Mouse (Mus musculus) neural tube, embryonic 13.5 days (tissue): ENCODE measurements around the gene Eif5a2. TPM values are rescaled to one million over a fixed set of nuclear protein-coding genes. Genes with fewer than 3 reads are reported as not detected.

Experiments used
- ATAC-seq: fragments of 200-750 bp; cut with Nextera tagmentation; 2 replicates; pipeline ENCODE4 v1.8.0; 2017; ENCODE audit warnings: low read depth, mild to moderate bottlenecking, moderate TSS enrichment, moderate library complexity
- H3K27ac ChIP-seq: fragments of 300-500 bp; sonication (generic); replicated peaks from 2 replicates; pipeline ENCODE4 v1.5.1; 2015; ENCODE audit warnings: moderate library complexity, mild to moderate bottlenecking, inconsistent platforms
- H3K27me3 ChIP-seq: fragments of 300-500 bp; sonication (generic); 2 replicates; pipeline ENCODE4 v1.6.1; 2015; ENCODE audit warnings: mild to moderate bottlenecking, inconsistent platforms
- H3K36me3 ChIP-seq: fragments of 300-500 bp; sonication (generic); 2 replicates; pipeline ENCODE4 v1.6.1; 2015; ENCODE audit warnings: mild to moderate bottlenecking, inconsistent platforms
- H3K4me1 ChIP-seq: fragments of 300-500 bp; sonication (generic); replicated peaks from 2 replicates; pipeline ENCODE4 v1.6.1; 2015; ENCODE audit warnings: inconsistent platforms
- H3K4me2 ChIP-seq: fragments of 300-500 bp; sonication (generic); 2 replicates; pipeline ENCODE4 v1.6.1; 2015; ENCODE audit warnings: inconsistent platforms, mild to moderate bottlenecking, moderate library complexity
- H3K4me3 ChIP-seq: fragments of 300-500 bp; sonication (generic); 2 replicates; pipeline ENCODE4 v1.5.1; 2015; ENCODE audit warnings: mild to moderate bottlenecking, inconsistent platforms
- H3K9ac ChIP-seq: fragments of 300-500 bp; sonication (generic); 2 replicates; pipeline ENCODE4 v1.6.1; 2015; ENCODE audit warnings: moderate library complexity, mild to moderate bottlenecking, inconsistent platforms
- H3K9me3 ChIP-seq: fragments of 300-500 bp; sonication (generic); 2 replicates; pipeline ENCODE4 v1.6.1; 2016; ENCODE audit warnings: inconsistent platforms
- WGBS: fragments of 180-500 bp; shearing (Covaris S2); methylation state at CpG from one replicate; pipeline ENCODE4 v1.1.7; 2015; 5-methylcytosine and 5-hydroxymethylcytosine counted together
- polyA plus RNA-seq: library from polyadenylated mRNA; unstranded; fragments of >200 nt; fragmentation: Nextera tagmentation; extraction: Ambion mirVana; gene quantifications from 2 replicates; pipeline ENCODE4 v1.2.1, GENCODE M21; 2015

Eif5a2 gene
- polyA plus RNA-seq, 1 experiment from 2014 or later: 11.8 TPM

DNA sequence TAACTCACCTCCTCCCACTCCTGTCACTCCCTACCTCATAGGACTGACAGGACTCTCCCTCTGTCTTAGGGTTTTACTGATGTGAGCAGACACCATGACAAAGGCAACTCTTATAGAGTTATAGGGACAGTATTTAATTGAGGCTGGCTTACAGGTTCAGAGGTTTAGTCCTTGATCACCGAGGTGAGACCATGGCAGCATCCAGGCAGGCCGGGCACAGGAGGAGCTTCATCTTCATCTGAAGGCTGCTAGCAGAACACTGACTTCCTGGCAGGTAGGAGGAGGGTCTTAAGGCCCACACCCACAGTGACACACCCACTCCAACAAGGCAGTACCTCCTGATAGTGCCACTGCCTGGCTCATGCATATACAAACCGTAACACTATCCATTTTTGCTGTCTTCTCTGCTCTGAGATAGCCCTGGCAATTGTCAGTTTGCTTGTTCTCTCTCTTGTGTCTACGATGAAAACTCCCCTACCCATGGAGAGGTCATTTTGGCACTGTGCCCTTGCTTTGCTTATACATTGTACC lies 35.0 kb downstream of the Eif5a2 start:
- Histone ChIP-seq H3K4me3 (no peak overlapping the region), H3K4me1 (no peaks in the 10 kb centered on the region), H3K27me3 (no peaks in the 10 kb centered on the region), H3K27ac (no peak overlapping the region), H3K4me2 (no peak overlapping the region), H3K36me3 (no peaks in the 10 kb centered on the region), H3K9ac (no peak overlapping the region), H3K9me3 (no peaks in the 10 kb centered on the region)
- 78% methylated on average over 4 of the region's 4 CpGs for WGBS
- no peak for ATAC-seq

DNA sequence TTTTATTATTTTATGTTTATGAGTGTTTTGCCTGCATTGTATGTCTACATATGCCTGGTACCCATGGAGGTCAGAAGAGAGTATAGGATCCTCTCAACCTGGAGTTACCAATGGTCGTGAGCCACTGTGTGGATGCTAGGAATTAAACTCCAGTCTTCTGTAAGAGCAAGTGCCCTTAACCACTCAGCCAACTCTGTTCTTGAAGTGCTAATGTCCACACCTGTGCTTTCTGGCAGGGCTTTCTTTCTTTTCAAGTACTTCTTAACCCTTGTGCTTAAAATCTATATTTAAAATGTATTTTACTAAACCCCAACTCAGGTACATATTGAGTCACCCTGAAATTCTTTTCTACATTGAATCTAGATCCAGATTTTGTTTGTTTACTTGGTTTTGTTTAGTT lies 45.2 kb downstream of the Eif5a2 start:
- no peak for ATAC-seq
- no peak overlapping the region for H3K9ac ChIP-seq
- no peak overlapping the region for H3K27ac ChIP-seq
- no peaks in the 10 kb centered on the region for H3K4me1 ChIP-seq
- H3K27me3 ChIP-seq: no peaks in the 10 kb centered on the region
- no peak overlapping the region for H3K4me3 ChIP-seq
- WGBS: 97% methylated on average over 1 of the region's 1 CpGs
- H3K9me3 ChIP-seq: no peaks in the 10 kb centered on the region
- H3K36me3 ChIP-seq: no peaks in the 10 kb centered on the region
- no peak overlapping the region for H3K4me2 ChIP-seq

DNA sequence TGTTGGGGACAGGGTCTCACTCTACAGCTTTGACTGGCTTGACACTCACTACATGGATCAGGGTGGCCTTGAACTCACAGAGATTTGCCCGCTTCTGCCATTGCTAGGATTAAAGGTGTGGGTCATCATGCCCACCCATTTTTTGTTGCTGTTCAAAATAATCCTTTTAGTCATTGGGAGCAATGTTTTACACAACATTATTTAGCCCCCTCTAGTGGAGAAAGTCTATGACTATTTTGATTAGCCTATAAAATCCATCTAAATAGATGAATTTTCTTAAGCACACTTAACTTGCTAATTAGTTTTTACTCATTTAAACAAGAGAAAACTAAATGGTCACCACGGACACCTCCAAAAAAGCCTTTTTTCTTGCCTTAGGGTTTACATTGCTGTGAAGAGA lies 46.5 kb downstream of the Eif5a2 start:
- no peak overlapping the region for H3K4me2 ChIP-seq
- 87% methylated on average over 2 of the region's 2 CpGs for WGBS
- H3K4me3 ChIP-seq: no peak overlapping the region
- H3K4me1 ChIP-seq: no peaks in the 10 kb centered on the region
- H3K9me3 ChIP-seq: no peaks in the 10 kb centered on the region
- no peak for ATAC-seq
- no peaks in the 10 kb centered on the region for H3K36me3 ChIP-seq
- H3K27me3 ChIP-seq: no peaks in the 10 kb centered on the region
- no peak overlapping the region for H3K9ac ChIP-seq
- H3K27ac ChIP-seq: no peak overlapping the region

GRCm38 (mm10) chr3:28829454-28829853 lies 48.4 kb downstream of the Eif5a2 start:
- H3K4me1 ChIP-seq: no peaks in the 10 kb centered on the region
- H3K9ac ChIP-seq: no peak overlapping the region
- ATAC-seq: no peak
- no peak overlapping the region for H3K4me3 ChIP-seq
- no peak overlapping the region for H3K27ac ChIP-seq
- no peaks in the 10 kb centered on the region for H3K27me3 ChIP-seq
- H3K9me3 ChIP-seq: no peaks in the 10 kb centered on the region
- no peaks in the 10 kb centered on the region for H3K36me3 ChIP-seq
- H3K4me2 ChIP-seq: no peak overlapping the region
- 90% methylated on average over 2 of the region's 2 CpGs for WGBS

GRCm38 (mm10) chr3:28836796-28837371 lies 55.8 kb downstream of the Eif5a2 start:
- Histone ChIP-seq H3K27ac (no peak overlapping the region), H3K4me1 (0 out of 2 replicates have a peak, but pooled peaks cover 2% of the 10 kb centered on the region), H3K9me3 (no peaks in the 10 kb centered on the region), H3K27me3 (no peaks in the 10 kb centered on the region), H3K36me3 (no peaks in the 10 kb centered on the region), H3K4me3 (no peak overlapping the region), H3K9ac (no peak overlapping the region), H3K4me2 (no peak overlapping the region)
- WGBS: 86% methylated on average over 2 of the region's 2 CpGs
- ATAC-seq: no peak

DNA sequence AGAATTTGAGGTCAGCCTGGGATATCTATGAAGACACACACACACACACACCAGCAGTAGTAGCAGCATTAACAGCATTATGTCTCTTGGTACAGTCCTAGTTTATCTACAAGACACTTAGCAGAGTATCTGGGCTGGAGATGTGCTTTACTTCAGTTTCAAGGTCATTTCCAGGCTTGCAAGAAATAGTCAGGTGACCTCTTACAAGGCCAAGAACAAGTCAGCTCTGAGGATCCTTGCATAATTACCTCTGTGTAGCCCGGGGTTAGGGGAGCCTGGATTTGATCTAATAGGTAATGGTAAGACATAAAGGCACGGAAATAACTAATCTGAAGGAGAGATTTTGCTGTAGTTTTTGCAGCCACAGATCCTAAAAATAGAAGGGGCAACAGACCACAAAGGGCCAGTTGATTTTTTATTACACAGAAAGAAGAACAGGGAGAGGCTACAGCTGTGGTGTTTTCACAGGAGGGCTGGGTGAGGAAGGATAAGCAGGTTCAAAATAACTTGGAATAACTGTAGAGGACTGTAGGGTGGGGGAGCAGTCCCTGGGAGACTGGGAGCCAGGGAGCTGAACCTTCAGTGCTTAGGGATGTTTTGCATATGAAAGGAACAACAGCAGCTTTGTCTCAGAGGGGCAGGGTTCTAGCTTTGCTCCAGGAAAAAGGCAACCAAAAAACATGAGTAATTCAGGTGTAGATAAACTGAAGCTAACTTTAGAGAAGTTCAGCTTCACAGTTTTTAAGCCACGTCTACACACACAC lies 61.0 kb downstream of the Eif5a2 start:
- ATAC-seq: no peak
- Histone ChIP-seq H3K36me3 (no peaks in the 10 kb centered on the region), H3K9me3 (no peaks in the 10 kb centered on the region), H3K4me2 (no peak overlapping the region), H3K9ac (no peak overlapping the region), H3K4me1 (0 out of 2 replicates have a peak, but pooled peaks cover 7% of the 10 kb centered on the region), H3K4me3 (no peak overlapping the region), H3K27me3 (no peaks in the 10 kb centered on the region), H3K27ac (no peak overlapping the region)
- WGBS: 25% methylated on average over 3 of the region's 3 CpGs

- H3K27ac ChIP-seq: no peak overlapping the region
- 23% methylated on average over 8 of the region's 8 CpGs for WGBS
- 0 out of 2 replicates have a peak, but pooled peaks cover 7% of the 10 kb centered on the region for H3K4me1 ChIP-seq
- no peaks in the 10 kb centered on the region for H3K27me3 ChIP-seq
- no peaks in the 10 kb centered on the region for H3K9me3 ChIP-seq
- no peak for ATAC-seq
- no peak overlapping the region for H3K4me3 ChIP-seq
- no peaks in the 10 kb centered on the region for H3K36me3 ChIP-seq
- H3K4me2 ChIP-seq: no peak overlapping the region
- H3K9ac ChIP-seq: no peak overlapping the region
Observed at GRCm38 (mm10) chr3:28843231-28843630, 62.2 kb downstream of the Eif5a2 start.

DNA sequence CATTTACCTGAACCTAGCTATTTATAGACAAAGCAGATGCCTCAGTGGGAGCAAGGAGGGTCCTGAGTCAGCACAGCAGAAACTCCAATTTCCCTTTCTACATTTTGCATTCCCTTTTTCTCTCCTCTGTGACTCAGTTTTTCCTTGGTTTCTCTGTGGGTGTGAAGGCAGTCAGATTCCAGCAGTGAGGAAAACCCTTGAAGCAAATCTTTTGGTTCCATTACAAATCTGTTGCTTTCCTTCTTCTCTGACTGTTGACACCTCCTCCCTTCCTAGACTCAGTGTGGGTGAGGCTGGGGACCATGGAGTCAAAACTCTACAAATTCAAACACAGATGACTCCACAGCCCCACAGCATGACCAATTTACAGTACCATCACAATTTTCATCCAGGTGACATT lies 66.0 kb downstream of the Eif5a2 start:
- Histone ChIP-seq H3K4me2 (no peak overlapping the region), H3K27me3 (no peaks in the 10 kb centered on the region), H3K9me3 (no peaks in the 10 kb centered on the region), H3K9ac (no peak overlapping the region), H3K4me1 (0 out of 2 replicates have a peak, but pooled peaks cover 2% of the 10 kb centered on the region), H3K27ac (no peak overlapping the region), H3K4me3 (no peak overlapping the region), H3K36me3 (no peaks in the 10 kb centered on the region)
- no peak for ATAC-seq

Other genes with a start within 250 kb of the Eif5a2 start
- gene Slc2a2, start 83.4 kb upstream of the Eif5a2 start, polyA plus RNA-seq: 0.15 TPM in 1 of 2 replicates, not detected in the other
- 273 and 274 TPM in 2 replicates for gene Rpl22l1, start 24.2 kb downstream of the Eif5a2 start, polyA plus RNA-seq
- not detected in 2 replicates for gene Gm1527, start 111.3 kb downstream of the Eif5a2 start, polyA plus RNA-seq